Mouse (Mus musculus): ENCODE measurements around the gene Gsk3a. TPM values are rescaled to one million over a fixed set of nuclear protein-coding genes. Genes with fewer than 3 reads are reported as not detected.
"Not testable (repeated sequence)": the region's sequence is repeated elsewhere in the genome, so short reads cannot be mapped to it uniquely, and the experiment has no call there.

The Gsk3a gene
- total RNA-seq, 2 experiments from 2014 or later: 83.2 to 83.8 TPM

- no peak for DNase-seq (ENCODE audit: low spot score)
These were observed 35.9 kb upstream of the Gsk3a start for GRCm38 (mm10) chr7:25273259-25274241.

DNA sequence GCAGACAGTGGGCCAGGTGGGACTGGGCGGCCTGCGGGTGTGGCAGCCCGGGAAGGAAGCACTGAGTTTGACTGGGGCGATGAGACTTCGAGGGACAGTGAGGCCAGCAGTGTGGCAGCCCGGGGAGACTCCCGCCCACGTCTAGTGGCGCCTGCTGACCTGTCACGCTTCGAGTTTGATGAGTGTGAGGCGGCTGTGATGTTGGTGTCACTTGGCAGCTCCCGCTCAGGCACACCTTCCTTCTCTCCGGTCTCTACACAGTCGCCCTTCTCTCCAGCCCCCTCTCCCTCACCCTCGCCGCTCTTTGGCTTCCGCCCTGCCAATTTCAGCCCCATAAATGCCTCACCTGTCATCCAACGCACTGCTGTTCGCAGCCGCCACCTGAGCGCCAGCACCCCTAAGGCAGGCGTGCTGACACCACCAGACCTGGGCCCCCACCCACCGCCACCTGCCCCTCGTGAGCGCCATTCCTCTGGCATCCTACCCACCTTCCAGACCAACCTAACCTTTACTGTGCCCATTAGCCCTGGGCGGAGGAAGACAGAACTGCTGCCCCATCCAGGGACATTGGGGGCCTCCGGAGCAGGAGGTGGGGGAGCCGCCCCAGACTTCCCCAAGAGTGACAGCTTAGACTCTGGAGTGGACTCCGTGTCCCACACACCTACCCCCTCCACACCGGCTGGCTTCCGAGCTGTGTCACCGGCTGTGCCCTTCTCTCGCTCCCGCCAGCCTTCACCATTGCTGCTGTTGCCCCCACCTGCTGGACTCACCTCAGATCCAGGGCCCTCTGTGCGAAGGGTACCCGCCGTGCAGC lies 35.0 kb upstream of the Gsk3a start:
- no peak for DNase-seq (ENCODE audit: low spot score)

DNA sequence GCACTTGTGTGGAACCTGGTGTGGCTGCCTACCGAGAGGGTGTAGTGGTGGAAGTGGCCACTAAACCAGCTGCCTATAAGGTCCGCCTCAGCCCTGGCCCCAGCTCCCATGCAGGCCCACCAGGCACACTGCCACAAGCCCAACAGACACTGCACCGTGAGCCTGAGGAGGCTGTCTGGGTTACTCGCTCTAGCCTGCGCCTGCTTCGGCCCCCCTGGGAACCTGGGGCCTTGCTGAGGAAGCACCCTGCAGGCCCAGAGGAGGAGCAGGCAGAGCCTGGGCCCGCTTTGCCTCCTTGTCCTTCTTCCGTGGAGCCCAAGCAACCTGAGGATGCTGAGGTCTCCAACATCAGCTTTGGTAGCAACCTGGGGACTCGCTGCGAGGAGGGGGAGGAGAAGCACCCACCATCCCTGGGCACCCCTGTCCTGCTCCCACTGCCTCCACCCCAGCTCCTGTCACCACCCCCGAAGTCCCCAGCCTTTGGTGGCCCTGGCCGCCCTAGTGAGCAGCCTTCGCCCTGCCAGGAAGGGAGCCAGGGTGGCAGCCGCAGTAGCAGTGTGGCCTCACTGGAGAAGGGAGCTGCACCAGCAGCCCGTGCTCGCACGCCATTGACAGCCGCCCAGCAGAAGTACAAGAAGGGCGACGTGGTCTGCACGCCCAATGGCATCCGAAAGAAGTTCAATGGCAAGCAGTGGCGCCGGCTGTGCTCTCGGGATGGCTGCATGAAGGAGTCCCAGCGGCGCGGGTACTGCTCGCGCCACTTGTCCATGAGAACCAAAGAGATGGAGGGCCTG lies 34.2 kb upstream of the Gsk3a start:
- no peak for DNase-seq (ENCODE audit: low spot score)

- no peak for DNase-seq (ENCODE audit: low spot score)
These were observed 33.3 kb upstream of the Gsk3a start for GRCm38 (mm10) chr7:25270652-25271633.

GRCm38 (mm10) chr7:25269545-25270271 lies 32.1 kb upstream of the Gsk3a start:
- DNase-seq (ENCODE audit: low spot score): no peak

GRCm38 (mm10) chr7:25269029-25269428 lies 31.4 kb upstream of the Gsk3a start:
- no peak for DNase-seq (ENCODE audit: low spot score)

GRCm38 (mm10) chr7:25268588-25268987 lies 30.9 kb upstream of the Gsk3a start:
- DNase-seq (ENCODE audit: low spot score): no peak

DNA sequence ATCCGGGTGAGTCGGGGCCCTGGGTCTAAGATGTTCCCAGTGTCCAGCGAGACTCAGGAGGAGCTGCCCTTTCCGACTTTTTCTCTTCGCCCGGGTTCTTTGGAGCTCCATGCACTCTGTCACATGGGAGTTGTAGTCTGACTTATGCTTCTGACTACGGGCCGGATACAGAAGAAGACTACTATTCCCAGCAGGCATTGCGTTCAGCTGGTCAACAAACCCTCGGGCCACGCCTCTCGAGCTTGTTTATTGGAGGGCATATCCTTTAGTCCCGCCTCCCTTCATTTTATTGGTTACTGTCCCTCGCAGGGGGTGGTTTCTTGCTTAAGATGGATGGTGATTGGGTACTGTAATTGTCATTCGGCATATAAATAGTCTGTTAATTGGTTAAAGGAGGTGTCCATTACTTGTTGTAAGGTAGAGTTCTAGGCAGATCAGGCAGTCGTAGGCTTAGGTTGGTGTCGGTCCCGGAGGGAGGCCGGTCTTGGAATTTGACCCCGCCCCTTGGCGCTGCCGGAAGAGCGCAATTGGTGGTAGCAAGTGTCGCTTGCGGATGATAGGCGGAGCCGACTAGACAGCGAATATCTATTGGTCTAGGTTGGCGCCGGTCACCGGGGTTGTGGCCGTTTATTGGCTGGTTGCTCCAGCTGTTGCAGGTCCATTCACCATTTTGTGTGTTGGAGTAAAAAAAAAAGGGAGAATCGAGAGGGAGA lies 30.3 kb upstream of the Gsk3a start:
- peak; percentile 100 for DNase-seq (ENCODE audit: low spot score)

DNA sequence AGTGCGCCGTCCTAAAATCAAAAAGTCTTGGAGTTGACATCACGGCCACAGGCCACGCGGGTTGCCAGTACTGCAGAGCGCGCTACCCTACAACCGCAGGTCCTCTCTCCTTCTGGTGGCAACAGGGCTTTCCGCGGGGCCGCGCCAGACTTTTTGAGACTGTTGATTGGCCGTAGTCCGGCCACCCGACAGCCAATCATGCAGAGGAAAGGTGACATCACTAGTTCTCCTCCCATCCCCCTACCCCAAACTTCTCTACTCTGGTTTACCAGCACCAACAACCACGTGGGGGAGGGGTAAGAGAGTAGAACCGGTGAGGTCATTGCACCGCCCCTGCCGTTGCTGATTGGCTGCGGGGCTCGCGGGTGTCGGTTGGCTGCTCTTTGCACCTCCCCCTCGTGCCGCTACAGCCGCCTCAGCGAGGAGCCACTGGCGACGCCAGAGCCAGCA lies 29.7 kb upstream of the Gsk3a start, which contains the start of gene Cic:
Gene Cic, plus strand, starts transcription at position 404 of the 450 bp plus-strand sequence.
- peak; percentile 100 for DNase-seq (ENCODE audit: low spot score)

GRCm38 (mm10) chr7:25266180-25266962 lies 28.7 kb upstream of the Gsk3a start:
- DNase-seq (ENCODE audit: low spot score): no peak

DNA sequence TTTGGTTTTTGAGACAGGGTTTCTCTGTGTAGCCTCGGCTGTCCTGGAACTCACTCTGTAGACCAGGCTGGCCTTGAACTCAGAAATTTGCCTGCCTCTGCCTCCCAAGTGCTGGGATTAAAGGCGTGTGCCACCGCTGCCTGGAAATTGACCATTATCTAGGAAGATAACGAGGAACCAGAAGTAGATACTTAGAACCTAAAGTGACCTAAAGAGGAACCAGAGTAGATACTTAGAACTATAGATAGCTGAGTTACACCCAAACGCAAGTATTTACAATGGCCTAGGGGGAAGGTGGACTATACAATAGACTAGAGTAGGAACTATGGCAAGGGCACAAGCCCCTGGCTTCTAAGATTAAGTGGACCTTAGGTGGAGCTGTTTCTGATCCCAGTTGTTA lies 28.1 kb upstream of the Gsk3a start:
- DNase-seq (ENCODE audit: low spot score): not testable (repeated sequence)

DNA sequence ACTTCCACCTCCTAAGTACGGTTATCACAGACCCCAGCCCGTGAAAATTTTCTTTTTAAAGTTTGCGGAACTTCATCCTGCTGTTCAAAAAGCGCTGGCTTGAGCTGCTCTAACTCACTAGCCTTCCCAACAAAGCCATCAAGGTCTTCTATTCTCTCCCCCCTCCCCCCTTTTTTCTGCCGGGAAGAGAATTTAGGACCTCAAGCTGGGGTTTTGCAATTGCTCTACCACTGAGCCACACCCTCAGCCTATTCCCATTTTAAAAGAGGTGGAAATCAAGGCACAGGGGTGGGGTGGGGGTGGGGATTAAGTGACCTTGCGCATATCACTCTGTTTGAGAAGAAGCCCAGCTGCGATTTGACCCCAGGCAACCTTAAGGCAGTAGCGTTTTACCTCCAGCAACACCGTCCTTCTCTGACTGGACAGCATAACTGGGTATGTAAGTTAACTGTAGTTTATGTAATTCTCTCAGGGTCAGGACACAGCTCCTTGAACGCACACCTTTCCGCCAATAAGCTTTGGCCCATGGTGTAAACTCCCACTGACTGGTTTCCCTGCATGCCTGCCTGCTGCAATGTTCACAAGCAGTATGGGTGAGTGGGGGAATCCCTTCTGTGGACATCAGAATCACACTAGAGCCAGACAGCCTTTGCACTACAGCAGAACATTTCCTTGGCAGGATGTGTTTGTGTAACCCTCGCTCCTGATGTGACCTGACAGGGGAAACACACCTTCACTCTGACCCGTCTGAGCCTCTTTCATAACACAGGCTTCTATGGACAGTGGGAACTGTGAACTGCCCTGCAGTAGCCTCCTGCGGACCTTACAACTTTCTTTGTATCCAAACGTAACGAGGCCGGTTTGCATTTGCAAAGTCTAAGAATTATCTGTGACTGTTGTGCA lies 26.6 kb upstream of the Gsk3a start:
- no peak for DNase-seq (ENCODE audit: low spot score)

- DNase-seq (ENCODE audit: low spot score): no peak
These were observed 24.2 kb upstream of the Gsk3a start for GRCm38 (mm10) chr7:25261896-25262295.

DNA sequence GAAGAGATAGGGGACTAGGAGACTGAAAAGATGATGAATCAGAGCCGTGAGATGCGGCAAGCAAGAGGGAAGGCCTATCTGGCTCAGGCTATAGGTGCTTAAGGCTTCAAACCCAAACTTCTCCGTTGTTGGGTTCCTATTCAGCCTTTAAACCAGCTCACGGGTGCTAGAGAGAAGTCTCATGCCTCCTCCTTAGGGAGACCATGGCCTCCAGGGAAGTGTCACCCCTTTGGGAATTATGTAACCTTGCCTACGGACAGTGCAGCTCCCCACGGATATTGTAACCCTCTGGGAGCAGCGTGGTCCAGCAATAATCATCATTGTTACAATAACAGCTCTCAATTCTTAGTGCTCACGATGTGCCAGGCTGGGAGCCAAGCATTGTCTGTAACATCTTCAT lies 14.2 kb upstream of the Gsk3a start:
- no peak for DNase-seq (ENCODE audit: low spot score)

GRCm38 (mm10) chr7:25251071-25251791 lies 13.6 kb upstream of the Gsk3a start:
- DNase-seq (ENCODE audit: low spot score): peak; percentile 63

Measured in gastrocnemius, adult 18-20 months (tissue).